Mouse (Mus musculus): ENCODE measurements around the gene Tgfbr3l.

Gene Tgfbr3l

GRCm38 (mm10) chr8:4247951-4248540 is at the start of gene Tgfbr3l:
Gene Tgfbr3l (plus strand): TSS chr8:4248214.
- no peak for DNase-seq (ENCODE audit: low read depth, low spot score)

- no peak for DNase-seq (ENCODE audit: low read depth, low spot score)
Observed at GRCm38 (mm10) chr8:4201321-4201720, 46.7 kb upstream of the Tgfbr3l start.

- peak; percentile 73 for DNase-seq (ENCODE audit: low read depth, low spot score)
Observed at GRCm38 (mm10) chr8:4205246-4206123, 42.5 kb upstream of the Tgfbr3l start.

- DNase-seq (ENCODE audit: low read depth, low spot score) = peak; percentile 28
Observed at GRCm38 (mm10) chr8:4206182-4207015, 41.6 kb upstream of the Tgfbr3l start.

- DNase-seq (ENCODE audit: low read depth, low spot score) = no peak
Observed at GRCm38 (mm10) chr8:4207016-4207350, 41.0 kb upstream of the Tgfbr3l start.

- DNase-seq (ENCODE audit: low read depth, low spot score) = no peak
Observed at GRCm38 (mm10) chr8:4211097-4211496, 36.9 kb upstream of the Tgfbr3l start.

GRCm38 (mm10) chr8:4212809-4213209 is 35.2 kb upstream of the Tgfbr3l start:
- DNase-seq (ENCODE audit: low read depth, low spot score) = no peak

GRCm38 (mm10) chr8:4213210-4214005 is 34.6 kb upstream of the Tgfbr3l start:
- peak; percentile 31 for DNase-seq (ENCODE audit: low read depth, low spot score)

GRCm38 (mm10) chr8:4214006-4214980 is 33.7 kb upstream of the Tgfbr3l start:
- DNase-seq (ENCODE audit: low read depth, low spot score) = peak; percentile 69

- no peak for DNase-seq (ENCODE audit: low read depth, low spot score)
Observed at GRCm38 (mm10) chr8:4216296-4216695, 31.7 kb upstream of the Tgfbr3l start.

GRCm38 (mm10) chr8:4216791-4217621 is 31.0 kb upstream of the Tgfbr3l start, which contains the start of gene Prr36:
Gene Prr36 (minus strand): TSS chr8:4217459.
- DNase-seq (ENCODE audit: low read depth, low spot score) = peak; percentile 82

- no peak for DNase-seq (ENCODE audit: low read depth, low spot score)
Observed at GRCm38 (mm10) chr8:4219617-4220016, 28.4 kb upstream of the Tgfbr3l start.

- DNase-seq (ENCODE audit: low read depth, low spot score) = no peak
Observed at GRCm38 (mm10) chr8:4222059-4222458, 26.0 kb upstream of the Tgfbr3l start.

- no peak for DNase-seq (ENCODE audit: low read depth, low spot score)
Observed at GRCm38 (mm10) chr8:4226323-4226722, 21.7 kb upstream of the Tgfbr3l start.

- peak; percentile 59 for DNase-seq (ENCODE audit: low read depth, low spot score)
Observed at GRCm38 (mm10) chr8:4226739-4227347, 21.2 kb upstream of the Tgfbr3l start, which contains the start of gene Lrrc8e. Gene Lrrc8e (plus strand): TSS chr8:4226827.

- DNase-seq (ENCODE audit: low read depth, low spot score) = no peak
Observed at GRCm38 (mm10) chr8:4227919-4228318, 20.1 kb upstream of the Tgfbr3l start.

GRCm38 (mm10) chr8:4229784-4230183 is 18.2 kb upstream of the Tgfbr3l start:
- no peak for DNase-seq (ENCODE audit: low read depth, low spot score)

GRCm38 (mm10) chr8:4230612-4231351 is 17.2 kb upstream of the Tgfbr3l start:
- DNase-seq (ENCODE audit: low read depth, low spot score) = no peak
